Mouse (Mus musculus) lung, postnatal 36 days (tissue): ENCODE results near the gene Ube2g2.

Source experiments
- DNase-seq: peaks from one replicate; pipeline ENCODE4 v3.0.0; 2022; ENCODE audit warnings: mixed read lengths

The Ube2g2 gene

DNA sequence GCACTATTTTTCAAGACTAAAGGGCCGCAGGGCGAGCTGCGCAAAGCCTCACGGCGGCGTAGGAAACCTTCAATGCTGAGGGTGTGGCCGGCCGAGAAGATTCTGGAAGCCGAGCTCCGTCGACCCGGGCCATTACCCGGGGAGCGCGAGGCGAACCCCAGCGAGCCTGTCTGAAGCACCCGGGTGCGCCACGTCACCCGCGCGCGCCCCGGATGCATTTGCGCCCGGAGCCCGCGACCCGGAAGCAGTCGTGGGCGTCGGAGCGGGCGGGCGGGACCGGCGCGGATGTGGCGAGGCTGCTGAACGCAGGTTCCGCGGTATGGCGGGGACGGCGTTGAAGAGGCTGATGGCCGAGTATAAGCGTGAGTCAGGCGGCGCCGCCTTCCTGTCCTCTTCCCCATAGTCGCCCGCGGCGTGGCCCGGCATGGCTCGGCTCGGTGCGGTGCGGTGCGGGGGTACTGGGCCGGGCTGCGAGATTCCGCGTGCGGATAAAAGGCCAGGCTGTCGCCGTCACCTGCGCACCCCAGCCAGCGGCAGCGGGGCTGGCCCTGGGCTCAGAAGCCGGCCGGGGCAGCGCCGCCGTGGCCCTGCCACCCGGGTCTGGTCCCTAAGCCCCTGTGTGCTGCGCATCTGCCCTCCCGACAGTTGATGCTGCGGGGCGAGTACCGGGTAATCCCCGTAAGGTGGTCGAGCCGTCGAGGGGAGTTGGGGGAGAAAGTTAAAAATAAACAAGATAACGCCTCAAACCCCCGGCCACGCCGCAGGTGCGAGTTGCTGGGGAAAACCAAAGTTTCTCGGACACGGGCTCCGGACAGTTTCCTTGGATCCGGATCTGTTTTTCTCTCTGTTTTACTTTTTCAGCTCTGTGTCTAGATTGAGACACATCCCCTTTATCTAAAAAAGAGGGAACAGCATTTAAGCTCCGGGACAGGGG lies at the start of gene Ube2g2:
TSS of gene Ube2g2 (plus strand) at position 221 of the 934 bp plus-strand sequence.
- peak; percentile 94 for DNase-seq

DNA sequence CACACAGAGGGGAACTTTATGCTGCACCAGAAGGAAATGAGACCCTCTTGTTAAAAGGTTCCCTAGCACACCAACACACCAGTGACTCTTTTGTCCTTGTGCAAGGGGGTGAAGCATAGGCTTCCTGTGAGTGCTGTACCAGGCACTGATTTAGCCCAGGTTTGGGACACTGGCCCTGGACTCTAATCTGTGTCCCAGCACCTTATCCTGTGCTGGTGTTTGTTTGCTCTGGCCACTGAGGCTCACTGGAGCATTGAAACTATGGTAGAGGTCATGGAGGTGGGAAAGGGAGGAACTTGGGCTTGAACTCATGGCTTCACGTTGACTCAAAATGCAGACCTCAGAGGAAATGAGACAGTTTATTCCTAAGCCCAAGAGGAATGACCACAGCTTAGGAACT lies 48.9 kb upstream of the Ube2g2 start:
- DNase-seq: no peak

DNA sequence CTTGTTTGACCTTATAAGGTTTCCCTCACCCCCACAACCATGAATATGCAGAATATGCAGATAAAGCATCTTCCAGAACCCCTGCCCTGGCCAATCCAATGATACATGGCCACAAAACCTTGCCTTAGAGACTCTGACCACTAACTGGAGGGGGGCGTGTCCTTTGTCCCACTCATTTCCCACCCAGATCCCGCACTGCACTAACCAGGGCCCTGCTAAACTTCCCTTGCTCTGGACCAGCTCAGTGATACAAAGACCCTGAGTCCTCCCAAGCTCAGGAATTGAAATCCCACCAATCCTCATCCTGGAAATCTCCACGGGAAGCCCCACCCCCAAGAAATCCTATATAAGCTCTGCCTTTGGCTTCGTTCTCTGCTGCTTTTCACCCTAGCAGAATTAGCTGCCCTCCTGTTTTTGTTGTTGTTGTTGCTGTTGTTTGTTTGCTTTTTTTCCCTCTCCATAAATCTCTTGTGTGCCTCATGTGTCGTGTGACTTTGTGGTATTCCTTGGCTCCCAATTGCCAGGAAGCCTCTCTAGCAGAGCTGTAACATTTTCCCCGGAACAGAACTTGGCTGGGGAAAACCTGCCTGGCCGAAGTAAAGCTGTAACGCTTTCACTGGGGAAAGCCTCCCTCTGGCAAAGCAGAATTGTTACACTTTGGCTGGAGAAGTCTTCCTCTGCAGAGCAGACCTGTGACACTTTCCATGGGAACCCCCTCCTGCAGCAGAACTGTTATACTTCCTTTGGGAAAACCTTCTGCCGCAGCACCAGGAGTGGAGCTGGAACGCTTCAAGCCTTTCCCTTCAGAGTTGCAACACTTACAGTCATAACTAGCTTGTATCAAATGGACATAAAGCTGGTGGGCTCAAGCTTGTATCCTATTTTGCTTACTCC lies 41.8 kb upstream of the Ube2g2 start:
- no peak for DNase-seq

DNA sequence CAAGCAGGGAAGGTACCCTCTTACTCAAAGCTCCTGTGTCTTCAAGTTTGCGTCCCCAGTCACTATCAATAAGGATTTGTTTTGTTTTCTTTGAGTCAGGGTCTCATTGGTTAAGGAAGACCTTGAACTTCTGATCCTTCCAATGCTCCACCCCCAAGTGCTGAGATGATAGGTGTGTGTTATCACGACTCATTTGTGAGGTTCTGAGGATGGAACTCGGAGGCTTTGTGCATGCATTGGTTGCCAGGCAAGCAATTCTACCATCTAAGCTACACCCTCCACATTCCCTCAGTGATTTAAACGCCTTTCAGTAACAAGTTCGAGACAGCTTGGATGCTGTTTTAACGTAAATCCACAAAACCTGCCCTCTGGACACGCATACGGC lies 41.1 kb upstream of the Ube2g2 start:
- DNase-seq: no peak

DNA sequence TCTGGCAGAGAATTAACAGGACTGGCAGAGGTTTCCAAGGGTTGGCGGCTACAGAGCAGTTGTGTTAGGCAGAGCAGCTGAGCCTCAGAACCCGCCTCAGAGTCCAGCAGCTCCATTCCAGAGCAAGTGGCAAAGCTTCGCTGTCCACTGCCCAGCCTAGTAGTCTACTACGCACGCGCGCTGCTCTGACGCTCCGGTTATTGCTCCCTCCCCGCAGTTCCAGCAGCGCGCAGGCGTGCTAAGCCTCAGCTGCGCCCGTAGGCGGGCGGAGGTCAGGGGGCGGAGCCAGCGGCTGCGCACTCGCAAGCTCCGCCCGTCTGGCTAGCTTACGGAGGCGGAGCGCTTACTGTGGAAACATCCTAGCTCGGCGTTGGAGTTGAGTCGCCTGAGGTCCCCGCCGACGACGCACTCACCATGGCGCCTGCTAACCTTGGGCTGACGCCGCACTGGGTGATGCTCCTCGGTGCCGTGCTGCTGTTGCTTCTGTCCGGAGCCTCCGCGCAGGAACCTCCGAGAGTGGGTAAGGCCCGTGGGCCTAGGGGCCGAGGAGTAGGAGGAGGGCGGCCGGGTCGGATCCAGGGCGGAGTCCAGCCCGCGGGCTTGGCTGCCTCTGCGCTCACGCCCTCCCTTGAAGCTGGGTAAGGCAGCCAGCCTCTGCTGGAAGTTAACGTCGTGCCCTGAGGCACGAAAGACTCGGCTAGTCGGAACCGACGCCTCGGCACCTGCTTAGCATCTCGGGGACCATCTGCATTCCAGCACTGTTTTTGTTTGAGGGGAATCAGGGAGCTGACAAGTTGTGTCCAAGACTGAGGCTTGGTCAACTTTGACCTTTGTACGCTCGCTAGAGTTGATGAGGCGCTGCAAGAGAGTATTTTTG lies 40.4 kb upstream of the Ube2g2 start, which contains the start of gene Pttg1ip:
TSS of gene Pttg1ip (plus strand) at position 313 of the 877 bp plus-strand sequence.
- peak; percentile 96 for DNase-seq

DNA sequence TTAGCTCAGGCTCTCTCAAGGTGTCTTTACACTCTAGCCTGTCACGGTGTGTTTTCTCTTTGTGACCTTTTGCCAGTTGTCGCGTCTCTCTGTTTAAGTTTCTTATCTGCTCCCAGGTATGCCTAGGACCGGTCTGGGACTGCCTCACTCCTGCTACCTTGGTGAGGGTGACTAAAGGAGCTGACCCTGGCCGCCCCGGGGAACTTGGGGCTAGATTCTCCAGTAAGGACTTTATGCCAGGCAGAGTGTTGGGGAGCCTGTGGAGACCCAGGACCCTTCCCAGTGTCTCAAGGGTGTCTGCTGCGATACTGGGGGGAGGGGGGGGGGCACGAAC lies 39.8 kb upstream of the Ube2g2 start:
- no peak for DNase-seq

DNA sequence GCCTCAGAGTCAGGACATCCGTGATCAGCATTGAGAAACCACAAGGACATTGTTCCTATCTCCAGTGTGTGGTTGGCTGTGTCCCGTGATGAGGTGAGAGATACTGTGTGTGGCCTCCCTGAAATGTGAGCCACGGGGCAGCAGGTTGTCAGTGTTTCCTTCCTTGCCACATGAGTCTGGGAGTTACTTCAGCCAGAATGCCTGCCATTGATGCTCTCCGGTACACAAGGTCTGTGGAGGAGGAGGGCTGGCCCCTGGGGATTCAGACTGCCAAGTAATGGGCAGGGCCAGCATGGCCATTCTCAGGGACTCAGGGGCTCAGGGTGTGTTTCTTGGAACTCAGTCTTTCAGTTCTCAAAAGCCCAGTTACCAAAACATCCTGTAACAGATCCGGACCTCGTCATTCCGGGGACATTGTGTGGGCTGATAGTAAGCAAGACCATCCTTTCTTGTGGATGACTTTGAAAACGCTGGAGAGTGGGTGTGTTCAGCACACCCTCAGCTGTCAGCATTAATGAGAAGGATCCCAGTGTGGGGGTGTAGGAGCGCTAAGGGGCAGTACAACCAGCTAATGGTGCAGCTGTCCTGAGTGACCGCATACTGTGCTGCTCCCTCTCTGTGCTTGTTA lies 38.2 kb upstream of the Ube2g2 start:
- peak; percentile 75 for DNase-seq

DNA sequence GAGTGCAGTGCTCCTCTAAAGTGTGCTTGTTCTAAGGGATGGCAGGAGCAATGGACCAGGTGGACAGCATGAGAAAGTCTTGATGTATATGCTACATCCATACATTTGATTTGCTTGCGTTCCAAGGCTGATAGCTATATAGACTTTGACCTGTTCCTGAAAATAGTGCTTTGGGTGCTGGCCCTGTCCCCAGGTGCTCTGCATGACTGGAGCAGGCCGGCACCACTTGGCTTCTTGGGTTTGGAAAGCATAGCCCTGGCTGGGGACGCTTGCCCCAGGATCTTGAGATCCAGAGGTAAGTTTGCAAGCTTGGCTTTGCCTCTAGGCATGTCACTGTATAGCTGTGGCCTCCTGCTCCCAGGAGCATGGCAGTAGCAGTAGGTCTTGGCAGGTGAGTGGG lies 35.4 kb upstream of the Ube2g2 start:
- no peak for DNase-seq

DNA sequence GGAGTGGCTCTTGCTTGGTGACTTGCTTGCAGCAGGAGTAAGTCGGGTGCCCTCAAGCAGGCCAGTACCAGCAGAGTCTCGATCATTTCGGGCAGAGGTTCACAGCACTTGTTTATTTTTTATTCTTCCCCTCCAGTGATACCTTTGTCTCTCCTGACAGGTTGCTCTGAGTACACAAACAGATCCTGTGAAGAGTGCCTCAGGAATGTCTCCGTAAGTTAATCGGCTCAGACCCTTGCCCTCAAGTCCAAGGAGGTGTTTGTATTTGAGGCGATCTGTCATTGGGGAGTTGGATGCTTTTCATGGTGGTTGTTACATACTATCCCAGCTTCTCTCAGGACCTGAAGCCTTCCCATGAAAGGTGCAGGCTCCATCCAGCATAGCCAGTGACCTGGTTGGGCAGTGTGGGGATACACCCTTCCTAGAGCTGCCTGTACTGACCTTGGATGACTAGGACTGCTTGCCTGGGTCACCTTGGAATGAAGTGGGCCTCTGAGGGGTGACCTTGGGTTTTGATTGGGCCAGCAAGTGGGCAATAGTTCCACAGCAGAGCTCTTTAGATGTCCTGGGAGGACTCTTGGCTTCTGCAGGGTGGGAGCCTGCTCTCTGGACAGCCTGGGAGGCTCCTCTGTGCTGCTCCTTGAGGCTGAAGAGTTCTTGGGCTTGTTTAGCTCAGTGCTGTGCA lies 34.8 kb upstream of the Ube2g2 start:
- DNase-seq: no peak

DNA sequence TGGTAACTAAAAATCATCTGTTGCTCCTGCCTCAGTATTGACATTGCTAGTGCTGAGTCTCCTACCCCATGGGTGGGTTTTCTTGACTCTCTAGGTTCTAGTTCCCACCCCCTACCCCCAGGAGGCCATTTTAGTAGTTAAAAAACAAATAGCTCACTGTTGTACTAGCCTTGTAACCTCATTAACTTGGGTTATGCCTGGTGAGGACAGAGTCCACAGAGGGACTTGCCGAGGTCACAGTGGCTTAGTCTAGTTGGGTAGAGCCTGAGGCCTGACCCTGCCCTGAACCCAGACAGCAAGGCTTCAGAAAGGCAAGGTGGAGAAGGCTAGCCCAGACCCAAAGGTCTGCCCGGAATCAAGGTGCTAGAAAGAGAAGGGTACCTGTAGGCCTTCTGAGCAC lies 34.0 kb upstream of the Ube2g2 start:
- no peak for DNase-seq

DNA sequence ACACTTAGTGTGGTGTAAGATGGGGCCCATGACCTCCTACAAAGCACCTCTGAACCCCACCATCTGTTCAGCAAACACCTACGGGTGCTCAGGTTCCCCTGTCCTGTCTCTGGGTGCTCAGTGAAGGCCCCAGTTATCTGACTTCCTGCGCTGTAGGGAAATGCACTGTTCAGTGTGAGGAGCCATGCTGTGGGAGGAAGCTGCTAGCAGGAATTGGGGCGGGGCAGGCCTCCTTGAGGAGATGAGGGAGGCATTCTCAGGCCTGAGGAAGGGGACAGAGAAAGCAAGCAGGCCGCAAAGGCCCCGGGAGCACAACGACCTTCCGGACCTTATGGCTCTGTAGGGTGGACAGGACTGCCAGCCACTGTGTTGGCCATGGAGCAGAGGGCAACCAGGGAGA lies 33.0 kb upstream of the Ube2g2 start:
- no peak for DNase-seq

DNA sequence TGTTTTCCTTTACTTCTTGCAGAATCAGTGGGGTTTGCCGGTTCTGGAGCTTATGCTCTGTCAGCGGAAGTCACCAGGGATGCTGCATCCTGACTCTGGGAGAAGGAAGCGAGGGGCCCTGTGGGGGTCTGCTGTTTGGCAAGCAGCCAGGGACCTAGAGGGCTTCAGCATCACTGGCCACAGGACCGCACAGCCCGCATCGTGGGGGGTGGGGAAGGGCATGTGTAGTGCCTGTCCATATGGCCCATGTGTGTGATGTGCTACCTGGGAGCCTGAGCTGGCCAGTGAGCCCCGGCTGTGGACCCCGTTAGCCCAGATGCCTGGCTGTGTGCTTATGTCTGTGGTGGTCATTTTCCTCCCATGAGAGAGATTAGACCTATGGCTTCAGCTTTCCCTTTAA lies 32.3 kb upstream of the Ube2g2 start:
- DNase-seq: no peak

DNA sequence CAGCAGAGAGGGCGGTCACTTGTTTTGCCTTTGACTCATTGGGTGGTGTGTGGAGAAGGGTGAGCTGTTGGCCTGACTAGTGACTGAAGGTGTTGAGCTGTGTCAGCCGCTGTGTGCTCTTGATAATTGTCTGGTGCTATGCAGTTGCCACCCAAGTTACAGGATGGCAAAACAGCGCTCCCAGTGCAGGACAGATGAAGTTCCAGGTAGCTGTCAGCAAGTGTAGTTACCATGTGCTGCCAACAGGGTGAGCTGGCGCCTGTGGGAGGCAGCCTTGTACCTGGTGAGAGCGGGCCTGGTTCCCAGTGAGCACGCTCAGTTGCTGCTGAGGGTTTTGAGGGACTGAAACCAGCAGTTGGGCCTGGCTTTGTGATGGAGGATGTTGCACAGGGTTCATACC lies 31.3 kb upstream of the Ube2g2 start:
- peak; percentile 67 for DNase-seq

DNA sequence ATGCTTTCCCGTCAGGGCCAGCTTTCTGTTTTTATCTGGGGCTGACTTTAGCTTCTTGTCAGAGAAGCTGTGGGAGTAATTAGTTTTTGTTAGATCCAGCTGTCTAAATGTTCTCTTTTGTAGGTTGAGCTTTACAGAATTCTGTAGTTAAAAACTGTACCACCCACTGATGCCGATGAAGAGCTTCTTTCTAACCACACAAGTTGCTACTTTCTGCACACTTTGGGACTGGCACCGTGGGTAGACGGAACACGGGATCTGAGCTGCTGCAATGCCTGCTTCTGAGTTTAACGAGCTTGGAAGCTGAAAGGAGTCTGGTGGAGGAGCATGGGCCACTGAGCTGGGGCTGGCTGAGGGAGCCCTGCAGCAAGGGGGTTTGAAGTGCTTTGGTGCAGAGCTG lies 30.5 kb upstream of the Ube2g2 start:
- DNase-seq: no peak

DNA sequence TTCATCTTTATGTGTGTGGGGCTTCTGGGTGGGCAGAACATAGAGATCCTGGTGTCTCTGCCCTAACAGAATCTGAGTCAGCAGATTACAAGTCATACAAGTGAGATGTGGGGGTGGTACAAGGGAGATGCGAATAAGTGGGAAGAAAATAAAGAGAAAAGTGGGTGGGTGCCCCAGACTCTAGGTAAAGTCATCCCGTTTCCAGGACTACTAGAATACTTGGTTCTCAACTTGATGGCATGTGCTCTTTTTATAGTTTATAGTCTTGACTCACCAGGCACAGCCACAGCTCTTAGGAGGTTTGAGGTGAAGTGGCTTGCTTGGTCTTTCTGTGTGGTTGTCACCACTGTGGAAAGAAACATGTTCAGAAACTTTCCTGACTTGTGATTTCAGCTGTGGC lies 26.0 kb upstream of the Ube2g2 start:
- no peak for DNase-seq

DNA sequence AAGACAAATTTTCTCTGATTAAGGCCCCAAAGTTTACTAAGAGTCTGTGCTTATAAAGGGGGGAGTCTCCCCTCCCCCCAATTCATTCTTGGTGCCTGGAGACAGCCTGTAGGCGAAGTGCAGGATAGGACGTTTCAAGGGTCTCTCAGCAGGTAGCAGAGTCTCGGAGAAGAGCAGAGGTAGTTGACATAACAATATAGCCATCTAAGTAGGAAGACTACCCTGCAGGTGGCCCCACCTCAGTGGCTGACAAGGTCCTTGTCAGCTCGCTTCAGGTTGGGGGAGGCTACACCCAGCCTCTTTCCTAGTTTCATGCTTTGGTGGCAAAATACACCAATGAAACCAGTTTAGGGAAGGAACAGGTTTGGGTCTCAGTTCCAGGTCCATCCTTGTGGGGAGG lies 19.1 kb upstream of the Ube2g2 start:
- no peak for DNase-seq

DNA sequence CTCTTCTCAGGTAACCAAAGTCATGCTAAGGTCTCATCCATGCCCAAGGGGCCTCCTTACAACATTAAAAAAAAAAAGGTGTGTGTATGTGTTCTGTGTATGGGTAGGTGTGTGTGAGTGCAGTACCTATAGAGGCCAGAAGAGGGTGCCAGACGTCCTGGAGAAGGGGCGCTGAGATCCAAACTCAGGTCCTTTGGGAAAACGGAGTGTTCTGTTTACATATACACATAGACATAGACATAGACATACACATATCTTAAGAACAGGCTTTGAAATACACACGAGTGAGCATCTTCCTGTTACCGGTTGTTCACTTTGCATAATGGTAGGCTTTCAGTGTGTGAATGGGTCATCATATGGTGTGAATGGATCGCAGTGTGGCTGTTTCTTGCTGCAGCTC lies 18.0 kb upstream of the Ube2g2 start:
- DNase-seq: no peak

DNA sequence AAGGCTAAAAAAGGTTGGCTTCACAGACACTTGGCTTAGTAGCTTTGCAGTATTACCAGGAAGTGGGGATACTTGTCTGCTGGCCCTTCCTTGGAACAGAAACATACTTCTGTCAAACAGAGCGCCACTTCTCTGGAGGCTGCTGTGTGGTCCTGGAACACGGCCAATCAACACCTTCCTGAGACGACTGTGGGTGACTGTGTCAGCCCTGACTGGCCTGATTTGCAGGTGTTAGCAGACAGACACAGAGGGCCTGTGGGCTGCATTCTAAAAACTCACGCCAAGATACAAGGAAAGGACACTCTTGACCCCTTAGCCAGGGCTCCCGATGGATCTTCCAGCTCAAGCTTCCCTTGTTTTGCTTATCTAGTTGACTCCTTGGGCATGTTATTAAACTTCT lies 17.1 kb upstream of the Ube2g2 start:
- peak; percentile 61 for DNase-seq

DNA sequence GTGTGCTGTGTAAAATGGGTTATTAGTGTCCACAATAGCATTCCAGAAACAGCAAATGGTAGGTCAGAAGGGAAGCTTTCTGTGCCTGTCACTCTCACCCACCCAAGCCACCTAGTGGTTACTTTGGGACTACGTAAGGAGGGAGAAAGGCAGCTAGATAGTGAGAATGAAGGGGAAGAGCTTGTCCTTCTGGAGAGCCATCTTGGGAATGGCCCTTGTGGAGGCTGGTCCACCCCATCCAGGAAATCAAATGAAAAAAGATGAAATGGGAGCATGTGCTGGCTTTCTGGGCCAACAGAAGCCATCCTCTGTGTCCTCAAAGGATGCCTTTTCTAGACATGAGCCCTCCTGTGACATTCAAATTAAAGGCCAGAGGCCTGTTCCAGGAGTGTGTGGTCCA lies 16.7 kb upstream of the Ube2g2 start:
- peak; percentile 51 for DNase-seq

DNA sequence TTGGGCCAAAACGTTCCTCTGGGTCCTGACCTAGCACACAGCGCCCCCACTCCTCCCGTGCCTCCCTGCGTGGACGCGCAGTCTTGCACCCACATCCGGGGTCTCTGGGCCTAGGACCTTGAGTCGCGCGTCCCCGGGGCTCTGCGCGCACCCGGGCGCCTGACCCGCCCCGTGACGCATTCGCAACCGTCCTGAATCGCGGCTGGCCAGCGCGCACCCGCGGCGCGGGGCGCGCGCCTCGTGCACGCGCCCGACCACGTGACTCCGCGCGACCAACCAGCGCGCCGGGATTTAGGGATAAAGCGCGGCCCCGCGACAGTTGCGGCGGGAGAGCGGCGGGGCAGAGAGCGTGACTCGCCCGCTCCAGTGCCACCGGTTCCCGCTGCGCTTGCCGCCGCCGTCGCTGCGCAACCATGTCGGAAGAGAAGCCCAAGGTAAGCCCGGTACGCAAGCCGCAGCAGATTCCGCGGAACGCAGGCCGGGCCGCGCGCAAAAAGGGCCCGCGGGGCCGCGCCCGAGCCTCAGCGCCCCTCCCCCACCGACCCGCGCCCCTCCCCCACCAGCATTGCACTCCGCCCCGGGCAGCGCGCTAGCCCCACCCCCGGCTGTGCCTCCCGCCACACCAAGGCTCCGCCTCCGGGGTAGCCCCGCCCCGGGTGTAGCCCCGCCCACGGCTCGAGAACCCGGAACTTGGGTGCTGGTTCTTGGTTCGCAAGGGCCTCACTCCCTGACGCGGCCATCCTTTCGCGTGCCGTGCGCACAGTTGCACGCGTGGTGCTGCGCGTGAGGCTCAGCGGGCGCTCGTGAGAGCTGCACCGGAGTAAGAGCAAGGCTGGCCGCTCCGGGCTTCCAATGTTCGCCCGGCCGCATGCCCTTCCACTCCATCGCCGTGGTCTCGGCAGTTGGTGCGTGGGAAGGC lies 15.9 kb upstream of the Ube2g2 start, which contains the start of the genes Sumo3 and Gm49325:
TSS of gene Sumo3 (plus strand) at position 190 of the 919 bp plus-strand sequence.
TSS of gene Gm49325 (plus strand) at position 290 of the 919 bp plus-strand sequence.
- DNase-seq: peak; percentile 98
